Mouse (Mus musculus) layer of hippocampus, adult 2 months (tissue): ENCODE results near the gene Tent2. TPM values are rescaled to one million over a fixed set of nuclear protein-coding genes. Genes with fewer than 3 reads are reported as not detected.
A peak's percentile ranks its signal among the peaks of the same experiment; 100 is the strongest.

Source experiments
- DNase-seq, 2 experiments: peaks; one replicate each; pipeline ENCODE4 v3.0.0; 2022; ENCODE audit warnings: low spot score in 2 of 2
- H3K27ac ChIP-seq: fragments of 200-600 bp; 2 replicates; pipeline ENCODE4 v1.8.1; 2022
- H3K4me3 ChIP-seq: fragments of 200-600 bp; 2 replicates; pipeline ENCODE4 v1.8.1; 2022; ENCODE audit warnings: mild to moderate bottlenecking
- CTCF ChIP-seq: fragments of 200-600 bp; conservative IDR thresholded peaks from 2 replicates; pipeline ENCODE4 v1.8.1; 2022; ENCODE audit warnings: antibody characterized with exemption, mild to moderate bottlenecking, moderate library complexity
- total RNA-seq, 2 experiments: library from RNA; stranded (reverse); gene quantifications; 2 replicates each; pipeline ENCODE4 v1.2.3; 2021

The Tent2 gene
- total RNA-seq, 2 experiments from 2014 or later, result 27.7 to 29.0 TPM

GRCm38 (mm10) chr13:93180351-93180750 lies 11.8 kb downstream of the Tent2 start:
- TF ChIP-seq CTCF, result no peak
- Histone ChIP-seq H3K27ac (no peak overlapping the region), H3K4me3 (no peak overlapping the region)
- no peak for DNase-seq

DNA sequence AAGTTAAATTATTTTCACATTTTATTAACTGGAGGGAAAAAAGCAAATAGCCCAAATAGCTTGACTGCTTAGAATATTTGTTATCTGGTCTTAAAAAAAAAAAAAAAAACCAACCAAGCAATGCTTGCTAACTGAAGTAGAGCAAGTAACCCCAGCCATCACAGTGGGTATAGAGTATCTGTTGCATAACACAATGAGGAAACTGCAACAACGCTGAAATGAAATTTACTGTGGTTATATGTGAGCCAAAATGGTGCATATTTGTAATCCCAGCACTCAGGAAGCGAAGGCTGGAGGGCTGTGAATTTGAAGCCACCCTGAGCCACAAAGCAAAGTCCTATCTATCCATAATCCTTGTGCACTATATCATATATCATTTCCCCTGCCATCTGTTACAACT lies 12.7 kb downstream of the Tent2 start:
- Histone ChIP-seq H3K27ac (no peak overlapping the region), H3K4me3 (no peak overlapping the region)
- DNase-seq, result no peak
- no peak for TF ChIP-seq CTCF

- Histone ChIP-seq H3K27ac (no peak overlapping the region), H3K4me3 (no peak overlapping the region)
- DNase-seq, result no peak
- no peak for TF ChIP-seq CTCF
Observed at GRCm38 (mm10) chr13:93177571-93177970, 14.6 kb downstream of the Tent2 start.

DNA sequence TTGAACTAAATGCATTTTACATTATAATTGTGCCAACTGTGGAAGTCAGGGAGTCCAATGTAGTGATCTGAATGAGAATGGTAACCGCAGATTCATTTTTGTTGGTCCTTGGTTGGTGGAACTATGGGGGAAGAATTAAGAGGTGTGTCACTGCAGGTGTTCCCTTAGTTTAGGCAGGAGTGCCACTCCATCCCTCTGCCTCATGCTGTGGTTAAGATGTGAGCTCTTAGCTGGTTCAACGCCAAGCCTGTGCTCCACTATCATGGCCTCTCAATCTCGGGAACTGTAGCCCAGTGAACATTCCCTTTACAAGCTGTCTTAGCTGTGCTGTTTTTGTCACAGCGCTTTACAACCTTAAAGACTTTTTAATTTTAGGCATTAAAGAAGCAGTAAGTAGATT lies 28.9 kb downstream of the Tent2 start:
- DNase-seq, result no peak
- no peak overlapping the region for H3K27ac ChIP-seq
- TF ChIP-seq CTCF, result no peak
- no peak overlapping the region for H3K4me3 ChIP-seq

DNA sequence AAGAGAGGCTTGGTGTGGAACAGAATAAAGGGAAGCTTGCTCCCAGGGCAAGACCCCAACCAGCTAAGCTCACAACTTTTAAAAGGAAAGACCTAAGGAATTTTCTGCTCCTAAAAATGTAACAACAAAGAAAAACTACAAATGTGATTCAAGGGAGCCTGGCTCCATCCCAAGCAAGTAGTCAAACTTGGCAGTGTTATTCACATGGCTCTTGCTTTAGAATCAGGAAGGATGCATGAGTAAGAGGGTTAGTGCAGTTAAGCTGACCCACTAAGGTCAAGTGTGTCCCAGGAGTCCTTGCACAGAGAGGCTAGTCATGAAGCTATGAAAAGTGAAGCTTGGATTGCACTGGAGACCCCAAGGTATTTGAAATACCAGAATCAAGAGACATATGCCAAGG lies 29.7 kb downstream of the Tent2 start:
- no peak overlapping the region for H3K4me3 ChIP-seq
- no peak for TF ChIP-seq CTCF
- H3K27ac ChIP-seq, result no peak overlapping the region
- no peak for DNase-seq

DNA sequence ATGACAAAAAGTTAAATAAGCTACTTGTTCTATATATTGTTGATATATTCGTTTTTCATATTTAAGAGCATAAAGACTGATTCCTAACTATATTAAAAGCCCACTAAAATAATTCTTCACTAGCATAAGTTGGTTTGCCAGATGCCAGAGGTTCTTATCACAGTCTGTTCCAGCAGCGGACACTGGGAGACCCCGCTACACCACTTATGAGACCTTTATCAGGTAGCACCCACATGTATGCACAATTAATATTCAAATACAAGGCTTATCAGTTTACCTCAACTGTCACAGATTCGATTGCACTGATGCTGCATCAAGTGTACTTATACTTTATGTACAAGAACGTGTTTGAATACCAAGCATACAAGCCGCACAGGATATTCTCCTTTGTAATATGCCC lies 33.9 kb downstream of the Tent2 start:
- Histone ChIP-seq H3K27ac (no peak overlapping the region), H3K4me3 (no peak overlapping the region)
- no peak for DNase-seq
- TF ChIP-seq CTCF, result no peak

GRCm38 (mm10) chr13:93153280-93153679 lies 38.9 kb downstream of the Tent2 start:
- no peak for TF ChIP-seq CTCF
- H3K4me3 ChIP-seq, result no peak overlapping the region
- no peak for DNase-seq
- peak overlapping the region; percentile 15; the same call in 1 of the 2 replicates for H3K27ac ChIP-seq

DNA sequence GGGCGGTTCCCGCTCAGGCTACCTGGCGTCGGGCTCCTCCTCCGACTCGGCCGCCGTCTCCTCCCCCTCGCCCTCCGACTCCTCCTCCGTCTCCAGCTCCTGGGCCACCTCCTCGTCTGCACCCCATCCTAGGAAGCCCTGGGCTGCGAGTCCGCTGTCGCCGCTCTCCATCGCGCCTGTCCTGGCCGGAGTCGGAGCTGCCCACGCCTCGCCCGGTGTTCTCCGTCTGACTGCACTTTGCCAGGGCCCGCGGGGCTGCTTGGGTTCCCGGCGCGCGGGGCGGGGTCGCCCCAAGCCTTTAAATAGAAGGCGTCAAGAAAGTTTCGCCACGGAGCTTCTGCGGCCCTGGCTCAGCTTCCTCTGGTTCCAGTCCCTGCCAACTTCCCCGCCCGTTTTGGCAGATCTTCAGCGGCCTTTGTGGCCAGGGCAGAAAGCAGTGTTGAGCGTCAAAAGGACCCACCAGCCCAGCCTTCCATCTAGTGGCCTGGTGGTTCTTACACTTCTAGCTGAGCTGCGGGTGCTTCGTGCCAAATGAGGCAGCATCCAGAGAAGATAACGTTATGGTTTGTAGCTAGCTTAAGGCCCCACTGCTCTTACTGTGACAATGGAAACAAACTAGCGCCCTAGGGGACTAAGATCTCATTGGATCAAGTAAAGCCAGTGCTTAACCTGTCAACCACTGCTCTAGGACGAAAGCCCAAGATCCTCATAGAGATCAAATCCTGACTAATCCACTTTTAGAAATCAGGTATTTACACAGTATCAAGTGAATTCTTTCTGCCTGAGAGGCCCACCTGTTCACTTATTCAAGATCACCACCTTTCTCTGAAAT lies 47.6 kb downstream of the Tent2 start, which contains the start of gene Cmya5:
Gene Cmya5, minus strand, starts transcription at position 389 of the 832 bp plus-strand sequence.
- peak within 1 kb of the TSS; percentile 72 for H3K4me3 ChIP-seq
- peak within 1 kb of the TSS; percentile 88 for H3K27ac ChIP-seq
- peak; percentile 64 for TF ChIP-seq CTCF
- peak; percentile 73 to 74 for DNase-seq

- peak overlapping the region; percentile 72 for H3K4me3 ChIP-seq
- no peak for DNase-seq
- no peak for TF ChIP-seq CTCF
- H3K27ac ChIP-seq, result peak overlapping the region; percentile 88
Observed at GRCm38 (mm10) chr13:93143819-93144283, 48.3 kb downstream of the Tent2 start.

GRCm38 (mm10) chr13:93141184-93141583 lies 51.0 kb downstream of the Tent2 start:
- no peak for TF ChIP-seq CTCF
- no peak overlapping the region for H3K4me3 ChIP-seq
- DNase-seq, result no peak
- H3K27ac ChIP-seq, result 0 out of 2 replicates have a peak overlapping the region, but pooled peaks have one; percentile 10

DNA sequence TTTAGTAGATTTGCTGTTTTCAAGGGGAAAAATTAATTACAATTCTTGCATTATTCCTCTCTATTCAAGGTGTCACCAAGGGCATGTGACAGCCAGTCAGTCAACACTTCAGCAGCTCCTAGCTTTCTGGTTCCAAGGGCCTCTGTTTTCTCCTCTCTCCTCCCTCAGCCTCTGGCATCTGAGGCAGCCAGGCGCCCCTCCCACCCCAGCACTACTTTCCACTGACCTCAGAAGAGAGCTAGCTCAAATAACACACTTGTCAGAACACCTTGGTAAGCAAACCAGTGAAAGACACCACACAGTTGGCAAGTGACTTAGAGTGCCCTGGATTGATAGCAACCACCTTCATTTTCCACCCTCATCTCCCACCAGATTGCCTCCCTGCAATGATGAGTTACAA lies 54.1 kb downstream of the Tent2 start:
- no peak for TF ChIP-seq CTCF
- Histone ChIP-seq H3K4me3 (no peak overlapping the region), H3K27ac (peak overlapping the region; percentile 32; the same call in 1 of the 2 replicates)
- no peak for DNase-seq

DNA sequence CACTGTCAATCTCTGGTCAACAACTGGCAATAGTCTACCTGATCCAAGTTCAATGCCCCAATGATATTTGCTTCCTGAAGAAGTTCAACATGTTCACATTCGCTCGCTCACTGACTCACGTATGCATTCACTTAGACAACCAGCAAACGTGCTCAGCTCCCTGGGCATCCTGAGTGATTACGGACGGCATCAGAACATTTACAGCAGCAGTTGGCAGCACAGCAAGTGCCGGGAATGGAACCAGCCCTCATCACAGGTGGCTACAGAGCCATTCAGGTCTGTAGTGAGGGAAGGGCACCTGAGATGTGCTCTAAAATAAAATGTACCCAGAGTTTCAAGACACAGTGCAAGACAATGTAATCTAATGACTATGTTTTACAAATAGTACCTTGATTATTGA lies 55.1 kb downstream of the Tent2 start:
- DNase-seq, result no peak
- no peak overlapping the region for H3K27ac ChIP-seq
- no peak overlapping the region for H3K4me3 ChIP-seq
- TF ChIP-seq CTCF, result no peak

- no peak overlapping the region for H3K27ac ChIP-seq
- H3K4me3 ChIP-seq, result no peak overlapping the region
- no peak for DNase-seq
- no peak for TF ChIP-seq CTCF
Observed at GRCm38 (mm10) chr13:93136251-93136650, 55.9 kb downstream of the Tent2 start.

DNA sequence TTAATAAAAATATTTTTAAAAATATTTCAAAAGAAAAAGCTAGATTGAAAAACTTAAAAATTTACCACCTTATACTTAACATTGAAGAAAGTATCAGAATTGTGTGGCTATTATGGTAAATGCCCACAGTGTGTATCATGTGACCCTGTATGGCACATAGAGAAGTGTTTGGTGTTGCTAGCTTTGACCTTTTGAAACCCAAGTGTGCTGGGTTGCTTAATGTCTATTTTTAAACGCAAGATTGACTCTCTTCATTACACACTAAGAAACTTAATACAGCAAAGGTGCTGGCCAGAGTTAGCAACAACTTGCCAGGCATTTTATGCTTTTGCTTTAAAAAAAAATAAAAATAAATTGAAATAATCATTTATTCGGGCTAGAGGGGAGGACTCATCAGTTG lies 56.7 kb downstream of the Tent2 start:
- no peak for DNase-seq
- H3K4me3 ChIP-seq, result no peak overlapping the region
- TF ChIP-seq CTCF, result no peak
- no peak overlapping the region for H3K27ac ChIP-seq
